Mouse (Mus musculus): Measurements from ENCODE around the gene Asic1.

The Asic1 gene

GRCm38 (mm10) chr15:99670154-99670821 is at the start of gene Asic1:
TSS of gene Asic1 (plus strand) at chr15:99670368.
- DNase-seq: peak; percentile 78 to 83

- no peak for DNase-seq
These were observed 48.1 kb upstream of the Asic1 start for GRCm38 (mm10) chr15:99622063-99622462.

DNA sequence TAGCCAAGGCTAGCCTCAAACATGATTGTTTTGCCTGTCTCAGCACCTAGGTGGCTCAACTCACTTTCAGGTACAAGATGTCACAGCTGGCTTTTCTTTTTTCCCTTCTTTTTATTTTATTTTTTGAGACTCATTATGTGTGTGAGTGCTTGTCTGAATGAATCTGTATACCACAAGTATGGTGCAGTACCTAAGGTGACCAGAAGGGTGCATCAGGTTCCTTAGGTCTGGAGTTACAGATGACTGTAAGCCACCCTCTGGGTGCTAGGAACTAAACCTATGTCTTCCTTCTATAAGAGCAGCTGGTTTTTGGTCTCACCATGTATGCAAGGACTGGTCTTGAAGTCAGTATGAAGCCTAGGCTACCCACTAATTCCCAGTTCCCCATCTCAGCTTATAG is 38.5 kb upstream of the Asic1 start:
- DNase-seq: no peak

GRCm38 (mm10) chr15:99634702-99635101 is 35.5 kb upstream of the Asic1 start:
- DNase-seq: no peak

GRCm38 (mm10) chr15:99637405-99638123 is 32.6 kb upstream of the Asic1 start:
- DNase-seq: no peak

- DNase-seq: no peak
These were observed 32.1 kb upstream of the Asic1 start for GRCm38 (mm10) chr15:99638124-99638485.

- no peak for DNase-seq
These were observed 27.5 kb upstream of the Asic1 start for GRCm38 (mm10) chr15:99642622-99643021.

DNA sequence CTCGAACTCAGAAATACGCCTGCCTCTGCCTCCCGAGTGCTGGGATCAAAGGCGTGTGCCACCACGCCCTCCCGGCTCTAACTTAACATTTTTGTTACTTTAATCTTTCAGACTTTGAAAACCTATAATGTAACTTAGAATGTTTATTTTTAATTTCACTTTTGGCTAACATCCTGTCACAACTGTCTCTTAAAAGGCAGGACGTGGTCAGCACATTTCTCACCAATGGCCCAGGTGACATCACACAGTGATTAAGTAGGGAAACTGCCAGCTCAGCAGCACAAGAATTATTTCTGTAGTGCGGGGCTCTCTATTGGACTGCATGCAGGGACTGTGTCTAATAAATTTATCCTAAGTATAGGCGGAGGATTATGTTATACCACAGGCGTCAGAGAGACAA is 26.3 kb upstream of the Asic1 start:
- no peak for DNase-seq

DNA sequence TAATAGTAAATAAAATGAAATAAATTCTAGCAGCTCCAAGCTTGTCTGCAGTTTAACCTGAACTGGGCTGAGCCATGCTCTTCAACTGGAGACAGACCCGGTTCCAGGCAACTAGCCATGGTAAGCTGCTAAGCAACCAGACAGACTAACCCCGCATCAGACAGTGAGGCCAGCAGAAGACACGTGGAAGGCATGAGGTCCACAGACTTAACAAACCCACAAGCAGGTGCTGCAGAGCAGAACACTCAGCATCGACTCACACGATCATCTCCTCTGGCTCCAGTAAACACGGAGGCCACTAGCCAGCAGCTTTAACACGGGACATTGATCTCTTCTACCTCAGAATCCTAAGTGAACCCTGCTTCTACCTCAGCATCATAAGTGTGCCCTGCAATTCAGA is 25.4 kb upstream of the Asic1 start:
- peak; percentile 74 for DNase-seq

DNA sequence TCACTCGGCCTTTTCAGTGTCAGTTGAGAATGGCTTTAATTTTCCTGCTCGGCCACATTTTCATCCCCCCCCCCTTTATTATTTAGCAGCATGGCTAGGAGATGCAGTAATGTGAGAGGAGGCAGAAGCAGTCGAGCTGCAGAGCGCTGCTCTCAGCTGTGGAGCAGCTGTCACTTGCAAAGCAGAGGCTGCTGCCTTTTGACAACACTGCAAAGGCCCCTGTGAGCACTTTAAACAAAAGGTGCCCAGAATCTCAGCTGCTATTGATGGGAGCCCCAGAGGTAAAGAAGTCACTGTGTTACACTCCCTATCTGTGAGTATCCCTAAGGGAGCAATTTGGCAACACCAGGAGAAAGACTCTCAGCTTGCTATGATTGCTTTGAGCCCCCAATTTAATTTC is 21.8 kb upstream of the Asic1 start:
- no peak for DNase-seq

DNA sequence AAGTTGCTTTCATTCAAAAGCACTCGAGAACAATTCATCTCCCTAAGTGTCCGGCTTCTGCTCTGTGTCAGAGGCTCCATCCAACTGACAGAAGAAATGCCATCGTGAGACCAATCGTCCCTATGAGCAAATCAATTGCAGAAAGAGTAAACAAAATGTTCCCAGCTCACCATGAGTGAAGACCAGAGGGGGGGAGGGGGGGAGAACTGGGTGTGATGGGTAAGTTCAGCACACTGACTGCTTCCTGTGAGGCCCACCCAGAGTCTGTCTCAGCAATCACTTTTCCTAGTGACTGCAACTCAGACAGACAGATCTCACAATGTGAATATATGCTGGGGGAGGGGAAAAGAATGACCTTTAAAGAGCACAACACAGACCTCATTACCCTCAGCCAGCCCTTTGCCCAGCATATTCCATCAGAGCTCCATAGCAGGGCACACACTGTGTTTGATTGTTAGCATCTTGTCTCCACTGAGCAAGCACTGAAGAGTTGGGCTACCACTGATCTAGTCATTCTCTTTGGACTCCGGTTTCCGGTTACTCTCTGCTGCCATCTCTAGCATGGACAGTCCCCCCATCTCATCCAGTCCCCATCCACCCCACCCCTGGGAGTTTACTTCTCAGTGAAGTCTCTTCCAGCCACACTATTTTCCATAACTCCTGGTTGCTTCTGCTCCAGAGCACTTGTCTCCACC is 21.0 kb upstream of the Asic1 start:
- DNase-seq: no peak

DNA sequence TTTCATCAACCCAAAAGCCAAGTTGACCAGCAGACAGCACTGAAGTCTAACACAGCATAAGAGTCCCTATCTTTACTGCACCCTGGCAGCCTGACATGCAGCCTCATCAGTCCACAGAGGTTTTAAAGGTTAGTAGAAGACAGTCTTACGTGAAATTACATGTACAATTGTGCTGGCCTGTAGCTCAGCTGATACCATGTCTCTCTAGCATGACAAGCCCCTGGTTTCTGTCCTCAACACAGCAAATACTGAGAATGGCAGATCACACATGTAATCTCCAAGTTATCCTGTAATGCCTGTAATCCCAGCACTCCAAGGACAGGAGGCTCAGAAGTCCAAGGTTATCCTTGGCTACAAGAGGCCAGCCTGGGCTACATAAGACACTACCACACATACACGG is 19.9 kb upstream of the Asic1 start:
- no peak for DNase-seq

DNA sequence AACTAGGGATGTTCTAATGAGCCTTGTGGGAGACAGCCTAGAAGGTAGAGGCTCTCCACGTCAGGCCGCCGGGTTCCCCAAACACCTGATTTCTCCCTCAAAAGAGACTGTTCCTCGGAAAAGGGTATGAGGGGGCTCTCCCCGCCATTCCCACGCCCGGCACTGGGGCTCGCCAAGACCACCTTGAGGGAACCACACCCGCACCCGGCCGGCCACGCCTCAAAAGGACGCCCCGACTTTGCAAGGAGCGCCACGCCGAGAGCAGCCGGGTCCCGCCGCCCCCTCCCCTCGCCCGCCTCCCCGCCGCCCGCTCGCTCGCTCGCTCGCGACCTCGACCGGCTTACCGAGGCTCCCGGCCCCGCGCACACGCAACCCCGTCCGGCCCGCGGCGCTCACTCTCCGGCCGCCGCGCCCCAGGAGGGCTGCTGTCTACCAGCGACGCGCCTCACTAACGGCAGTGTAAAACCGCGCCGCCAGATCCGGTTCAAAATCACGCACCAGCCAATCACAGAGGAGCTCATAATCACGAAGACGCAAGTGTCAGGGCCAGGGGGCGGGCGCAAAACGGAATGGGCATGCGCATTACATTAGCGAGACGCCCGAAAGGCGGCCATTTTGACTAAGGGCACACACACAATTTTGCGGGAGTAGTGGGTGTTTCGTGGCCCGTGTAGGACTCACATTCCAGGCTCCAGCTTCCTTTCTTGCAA is 18.9 kb upstream of the Asic1 start, which contains the start of gene Racgap1:
Racgap1 (minus strand) TSS at position 494 of the 710 bp plus-strand sequence.
- DNase-seq: peak; percentile 97 to 98

DNA sequence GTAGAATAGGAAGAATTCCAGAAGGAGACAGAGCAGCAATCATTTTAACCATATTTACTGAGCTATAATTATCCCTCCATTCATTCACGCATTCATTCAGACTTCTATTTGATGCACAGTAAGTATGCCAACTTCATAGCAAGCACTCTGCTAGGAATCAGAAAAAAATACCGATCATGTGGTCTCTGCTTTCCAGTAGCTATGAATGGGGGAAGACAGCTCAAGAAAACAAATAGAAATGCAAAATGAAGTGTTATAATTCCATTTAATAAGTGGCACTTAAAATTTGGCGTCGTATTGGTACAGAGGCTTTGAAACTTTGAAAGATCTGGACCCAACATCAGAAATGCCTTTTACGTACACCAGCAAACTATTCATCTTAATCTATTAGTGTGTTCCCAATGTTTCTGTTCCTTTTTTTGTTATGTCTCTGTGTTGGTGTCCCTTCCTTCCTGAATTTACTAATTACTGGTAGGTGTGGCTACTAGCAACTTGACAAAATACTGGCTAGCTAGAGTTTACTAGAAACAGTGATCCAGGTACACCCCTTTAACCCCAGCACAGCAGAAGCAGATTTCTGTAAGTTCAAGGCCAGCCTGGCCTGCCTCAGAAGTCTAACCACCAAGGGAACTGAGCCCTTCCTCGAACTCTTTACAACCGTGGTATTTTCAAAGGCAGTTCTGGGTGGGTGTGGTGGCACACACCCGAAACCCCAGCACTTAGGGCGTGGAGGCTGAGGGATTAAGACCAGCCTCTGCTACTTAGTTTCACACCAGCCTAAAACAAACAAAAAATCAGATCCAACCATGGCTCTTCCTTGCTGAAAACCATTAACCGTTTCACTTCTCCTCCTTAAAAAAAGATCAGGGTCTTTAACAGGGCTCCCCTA is 17.9 kb upstream of the Asic1 start:
- DNase-seq: no peak

DNA sequence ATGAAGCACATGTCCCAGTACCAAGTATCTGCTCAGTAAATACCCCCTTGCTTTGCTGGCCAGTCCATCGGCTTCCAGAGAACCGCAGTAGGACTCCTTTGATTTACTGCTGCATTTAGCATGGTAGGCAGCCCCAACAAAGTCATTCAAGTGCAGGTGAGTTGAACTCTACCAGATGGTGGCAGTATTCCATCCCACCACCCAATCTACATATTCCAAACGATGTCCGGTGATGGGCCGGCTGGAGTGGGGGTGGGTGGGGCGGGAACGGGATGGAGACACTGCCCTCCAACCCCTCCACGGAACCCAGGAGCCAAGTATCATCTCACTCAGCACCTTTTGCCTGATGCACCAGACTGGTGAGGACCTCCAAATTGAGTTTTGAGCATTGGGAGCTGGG is 16.9 kb upstream of the Asic1 start:
- DNase-seq: peak in 1 of 2 experiments; percentile 37

- DNase-seq: no peak
These were observed 16.3 kb upstream of the Asic1 start for GRCm38 (mm10) chr15:99653876-99654275.

DNA sequence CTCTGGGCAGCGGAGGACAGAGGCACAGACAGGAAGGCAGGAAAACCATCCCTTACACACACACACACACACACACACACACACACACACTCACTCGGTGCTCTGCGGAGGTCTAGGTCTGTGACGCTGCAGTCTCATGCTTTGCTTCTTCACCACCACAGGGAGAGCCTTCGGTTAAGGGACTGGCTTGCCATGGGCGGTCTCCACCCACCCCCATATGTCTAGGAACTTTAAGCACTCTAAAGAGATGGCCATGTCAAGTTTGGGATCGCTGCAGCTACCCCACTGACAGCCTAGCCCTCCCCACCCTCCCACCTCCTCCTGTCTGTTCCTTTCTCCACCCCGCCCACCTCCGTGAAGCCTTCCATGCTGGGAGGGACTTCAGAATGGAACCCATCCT is 14.2 kb upstream of the Asic1 start:
- DNase-seq: no peak

- DNase-seq: no peak
These were observed 11.7 kb upstream of the Asic1 start for GRCm38 (mm10) chr15:99658437-99658836.

GRCm38 (mm10) chr15:99661121-99661830 is 8.9 kb upstream of the Asic1 start:
- DNase-seq: peak; percentile 64 to 73

- no peak for DNase-seq
These were observed 7.8 kb upstream of the Asic1 start for GRCm38 (mm10) chr15:99662371-99662770.

DNA sequence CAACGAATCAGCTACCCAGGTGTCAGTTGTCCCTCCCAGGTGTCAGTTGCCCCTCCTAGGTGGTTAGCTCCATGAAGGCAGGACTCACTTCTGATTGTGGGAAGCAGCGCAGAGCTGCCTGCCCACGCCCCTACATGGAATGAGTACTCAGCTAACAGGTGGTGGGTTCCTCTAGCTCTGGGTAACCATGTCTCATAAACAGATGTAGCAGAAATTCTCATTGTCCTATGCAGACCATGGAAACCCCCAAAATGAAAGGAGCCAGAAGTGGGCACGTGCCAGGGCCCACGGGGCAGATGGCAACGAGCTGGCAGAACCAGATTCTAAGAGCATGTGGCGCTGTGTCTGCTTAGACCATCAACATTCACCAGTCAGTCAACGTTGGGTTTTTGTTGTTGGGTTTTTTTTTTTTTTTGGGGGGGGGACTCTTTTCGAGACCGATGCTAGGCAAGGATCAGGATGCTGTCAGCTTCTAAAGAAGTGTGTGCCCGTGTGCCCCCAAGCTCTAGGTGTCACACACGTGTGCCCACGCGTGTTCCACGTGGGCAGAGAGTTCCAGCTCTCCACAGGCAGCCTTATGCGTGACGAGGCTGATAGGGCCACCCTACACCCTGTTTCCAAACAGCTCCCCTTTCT is 6.1 kb upstream of the Asic1 start:
- peak; percentile 62 to 72 for DNase-seq

All from cerebellum, postnatal 14 days (tissue).